Mouse (Mus musculus) CD4-positive helper T cell, adult 2 months (primary cell): ENCODE measurements around the gene Tas2r125.
"Not testable (repeated sequence)": the region's sequence is repeated elsewhere in the genome, so short reads cannot be mapped to it uniquely, and the experiment has no call there.

Experiments used
- DNase-seq: peaks from one replicate; pipeline ENCODE4 v3.0.0-alpha.2; 2012; ENCODE audit warnings: low read depth, missing footprints, low spot score

The Tas2r125 gene

GRCm38 (mm10) chr6:132909351-132909750 lies at the start of gene Tas2r125:
Gene Tas2r125, plus strand, starts transcription at chr6:132909651.
- DNase-seq: no peak

- DNase-seq: no peak
Measured at GRCm38 (mm10) chr6:132867708-132868107, 41.7 kb upstream of the Tas2r125 start, which contains the start of gene Tas2r110. Gene Tas2r110, plus strand, starts transcription at chr6:132868008.

- no peak for DNase-seq
Measured at GRCm38 (mm10) chr6:132892711-132893110, 16.7 kb upstream of the Tas2r125 start, which contains the start of gene Tas2r113. Gene Tas2r113, plus strand, starts transcription at chr6:132893011.

- DNase-seq: not testable (repeated sequence)
Measured at GRCm38 (mm10) chr6:132941376-132941775, 31.9 kb downstream of the Tas2r125 start.

- DNase-seq: no peak
Measured at GRCm38 (mm10) chr6:132950802-132951201, 41.4 kb downstream of the Tas2r125 start, which contains the start of gene Tas2r129. Gene Tas2r129, plus strand, starts transcription at chr6:132951102.

GRCm38 (mm10) chr6:132957819-132958218 lies 48.4 kb downstream of the Tas2r125 start, which contains the start of gene Tas2r131:
Gene Tas2r131, minus strand, starts transcription at chr6:132957919.
- DNase-seq: no peak
